Mouse (Mus musculus) left cerebral cortex, postnatal 10 days (tissue): ENCODE measurements around the gene Tmem254c. TPM values are rescaled to one million over a fixed set of nuclear protein-coding genes. Genes with fewer than 3 reads are reported as not detected.

Experiments
- total RNA-seq, 2 experiments: library from RNA; stranded (reverse); gene quantifications; 2 replicates each; pipeline ENCODE4 v1.2.3; 2021

Tmem254c gene
- total RNA-seq, 2 experiments from 2014 or later, result 54.7 to 62.9 TPM

Other genes with a start within 250 kb of the Tmem254c start
- gene Anxa11, start 225.2 kb downstream of the Tmem254c start, total RNA-seq, result 10 to 100 TPM in 1 of 2 experiments, 1 to 10 TPM in 1; 9.3 to 11.0 TPM
- 1 to 10 TPM in 1 of 2 experiments, not detected in 1; 1.4 TPM for gene Plac9a, start 164.3 kb downstream of the Tmem254c start, total RNA-seq
- gene Tmem254a, start 139.7 kb downstream of the Tmem254c start, total RNA-seq, result 10 to 100 TPM; 19.3 to 19.6 TPM
- gene Cphx1, start 129.1 kb downstream of the Tmem254c start, total RNA-seq, result not detected
- under 1 TPM in 1 of 2 experiments, not detected in 1; 0.36 TPM for gene Duxbl1, start 88.8 kb downstream of the Tmem254c start, total RNA-seq
- 1 to 10 TPM; 1.2 to 3.3 TPM for gene Gm9780, start 24.6 kb downstream of the Tmem254c start, total RNA-seq
- gene Cphx2, start 14.2 kb upstream of the Tmem254c start, total RNA-seq, result not detected
- not detected for gene Cphx3, start 14.9 kb upstream of the Tmem254c start, total RNA-seq
- gene Duxbl2, start 51.0 kb upstream of the Tmem254c start, total RNA-seq, result under 1 TPM; 0.26 to 0.67 TPM
- 10 to 100 TPM; 14.5 to 20.4 TPM for gene Plac9b, start 115.1 kb upstream of the Tmem254c start, total RNA-seq
- 10 to 100 TPM; 32.4 to 36.6 TPM for gene Tmem254b, start 139.7 kb upstream of the Tmem254c start, total RNA-seq
- 1 to 10 TPM; 2.4 to 2.6 TPM for gene Duxbl3, start 190.6 kb upstream of the Tmem254c start, total RNA-seq